Mouse (Mus musculus) layer of hippocampus, postnatal 25 days (tissue): ENCODE measurements at regions not wholly inside any gene's neighbourhood (a gene's known extent, or its start where the extent isn't known, plus 50 kb on each side); places are given as distances from the start of the nearest gene placed in this dataset.

Experiments used
- DNase-seq, 2 experiments: peaks; one replicate each; pipeline ENCODE4 v3.0.0; 2022; ENCODE audit warnings: mixed read lengths in 2 of 2, low spot score in 1 of 2; ENCODE audit errors: extremely low spot score in 1 of 2

DNA sequence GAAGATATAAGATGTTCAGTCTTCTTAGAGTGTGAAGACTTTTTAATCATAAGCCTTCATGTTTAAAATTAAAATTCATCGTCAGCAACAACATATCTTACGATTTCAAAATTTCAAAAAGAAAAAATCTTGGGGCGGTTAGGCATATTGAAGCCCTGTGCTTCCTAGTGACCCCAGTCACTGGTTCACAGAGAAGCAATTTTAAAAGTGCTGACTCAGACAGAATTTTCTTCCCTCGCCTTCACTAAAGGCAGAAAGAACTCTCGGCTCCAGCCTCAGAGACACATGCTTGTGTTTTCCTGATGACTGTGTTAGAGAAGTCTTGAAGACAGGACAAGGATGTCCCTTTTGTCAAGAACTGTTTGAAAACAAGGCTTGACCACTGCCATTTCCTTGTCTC, 157.2 kb upstream of the Gm765 start:
- no peak for DNase-seq

DNA sequence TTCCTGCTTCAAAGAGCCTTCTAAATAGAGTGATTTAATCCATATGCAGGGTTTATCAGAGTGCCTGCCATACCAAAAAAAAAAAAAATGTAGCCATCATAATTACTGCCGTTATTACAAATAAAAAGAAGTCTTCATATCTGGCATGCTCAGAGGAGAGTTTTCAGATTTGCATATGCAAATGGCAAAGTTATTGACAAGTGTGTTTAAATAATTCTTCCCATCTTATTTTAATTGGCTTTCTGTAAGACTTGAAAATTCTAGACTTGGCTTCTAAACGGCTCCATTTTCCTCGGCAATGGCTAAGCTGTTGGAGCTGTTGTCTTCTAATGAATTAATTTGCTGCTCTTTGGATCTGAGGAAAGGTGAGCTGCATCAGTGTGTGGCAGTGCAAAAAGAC, 144.1 kb upstream of the Gm765 start:
- DNase-seq: no peak

DNA sequence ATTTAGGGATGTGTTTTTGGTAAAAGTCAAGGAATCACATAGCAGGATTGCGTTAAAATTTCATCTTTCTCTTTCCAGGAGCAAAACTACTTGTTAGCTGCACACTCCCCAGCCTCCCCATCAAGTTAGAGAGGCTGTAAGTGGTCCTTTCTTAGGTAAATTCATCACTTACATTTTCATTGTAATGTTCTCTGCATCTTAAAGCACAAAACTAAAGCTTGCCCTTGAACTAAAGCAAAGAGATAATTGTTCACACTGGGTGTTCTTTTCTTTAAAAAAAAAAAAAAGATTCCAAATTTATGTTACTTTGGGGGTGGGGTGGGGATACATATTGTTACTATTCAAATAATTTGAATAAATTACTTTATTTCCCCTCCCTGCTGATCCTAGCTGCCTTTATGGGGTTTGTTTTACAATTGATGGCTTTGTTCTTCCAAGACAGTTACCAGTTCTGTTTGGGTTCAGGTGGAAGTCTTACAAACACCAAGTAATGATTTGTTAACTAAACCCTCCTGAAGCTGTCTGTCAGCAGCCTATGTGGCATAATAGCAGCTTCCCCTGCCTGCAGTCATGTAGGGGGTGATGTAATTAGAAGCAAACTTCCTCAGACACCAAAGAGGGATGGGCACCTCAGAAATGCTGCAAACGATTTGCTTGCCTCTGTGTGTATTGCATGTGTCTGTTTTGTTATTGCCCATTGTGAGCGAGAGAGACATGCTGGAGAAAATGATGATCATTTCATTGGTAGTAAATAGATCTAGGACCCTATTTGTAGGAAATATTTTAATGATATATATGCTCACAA, 141.0 kb upstream of the Gm765 start:
- no peak for DNase-seq

DNA sequence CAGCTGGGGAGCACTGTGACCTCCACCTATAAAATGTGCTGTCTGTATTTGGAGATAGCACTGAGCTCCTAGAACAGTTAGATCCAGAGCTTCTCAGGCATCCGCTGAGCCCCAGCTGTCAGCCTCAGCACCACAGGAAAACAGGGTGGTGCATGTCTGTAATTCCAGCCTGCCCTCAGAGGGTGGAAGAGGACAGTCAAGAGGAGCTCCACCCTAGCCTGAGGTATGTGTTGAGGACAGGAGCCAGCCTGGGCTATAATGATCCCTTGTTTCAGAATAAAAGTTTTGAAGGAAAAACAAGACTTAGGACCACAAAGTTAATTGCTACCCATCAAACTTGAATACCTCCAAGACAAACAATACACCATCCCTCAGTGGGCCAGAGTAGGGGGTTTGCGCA, 139.8 kb upstream of the Gm765 start:
- DNase-seq: no peak

DNA sequence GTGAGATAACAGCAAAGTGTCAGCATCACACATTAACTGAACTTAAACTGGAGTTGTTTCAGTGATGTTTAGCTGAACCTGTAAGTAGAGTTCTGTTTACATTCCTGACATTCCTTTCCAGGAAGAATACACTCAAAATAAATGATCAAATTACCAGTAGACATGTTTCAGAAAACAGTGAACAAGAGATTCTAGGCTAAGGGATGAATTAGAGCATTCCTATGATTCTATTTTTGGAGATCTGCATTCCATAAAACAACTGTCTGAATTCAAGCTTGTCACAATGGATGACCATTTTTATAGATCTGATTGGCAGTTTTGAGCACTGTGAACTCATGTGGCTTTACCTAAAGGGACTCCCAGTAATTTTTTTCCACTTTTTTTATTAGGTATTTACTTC, 125.0 kb upstream of the Gm765 start:
- no peak for DNase-seq

DNA sequence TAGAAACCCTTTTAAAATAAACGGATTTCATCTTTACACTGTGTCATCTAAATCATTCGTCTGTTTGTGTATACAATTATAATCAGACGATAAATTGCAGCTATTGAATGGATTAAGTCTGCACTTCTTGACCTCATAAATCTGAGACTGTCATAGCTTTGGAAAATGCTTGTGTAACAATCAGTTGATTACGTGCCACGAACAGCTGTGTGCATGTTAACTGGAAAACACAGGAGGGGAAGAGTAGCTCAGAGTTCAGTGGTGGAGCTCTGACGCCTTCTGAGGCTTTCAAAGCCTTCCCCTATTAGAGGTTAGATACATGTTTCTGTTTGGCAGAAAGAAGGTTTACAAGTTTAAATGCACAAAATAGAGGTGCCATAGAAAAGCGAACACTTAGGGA, 109.7 kb upstream of the Gm765 start:
- DNase-seq: no peak

DNA sequence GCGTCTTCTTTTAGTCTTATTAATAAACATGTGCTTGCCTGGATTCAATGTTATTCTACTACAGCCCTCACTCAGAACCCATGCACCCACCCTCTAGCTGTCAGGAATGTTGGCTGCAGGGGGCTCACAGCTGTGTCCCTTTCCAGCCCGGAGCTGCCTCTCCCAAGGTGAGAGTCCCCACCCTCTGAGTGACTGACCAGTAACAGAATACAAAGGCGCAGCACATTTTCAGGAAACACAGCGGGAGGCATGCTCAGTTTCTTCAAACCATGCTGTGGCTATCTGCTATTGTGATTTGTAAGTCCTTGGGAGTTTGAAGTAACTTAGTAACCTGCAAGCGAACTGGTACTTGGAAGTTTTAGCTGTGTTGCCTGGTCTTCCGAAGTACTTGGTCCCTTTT, 93.1 kb upstream of the Gm765 start:
- DNase-seq: no peak

DNA sequence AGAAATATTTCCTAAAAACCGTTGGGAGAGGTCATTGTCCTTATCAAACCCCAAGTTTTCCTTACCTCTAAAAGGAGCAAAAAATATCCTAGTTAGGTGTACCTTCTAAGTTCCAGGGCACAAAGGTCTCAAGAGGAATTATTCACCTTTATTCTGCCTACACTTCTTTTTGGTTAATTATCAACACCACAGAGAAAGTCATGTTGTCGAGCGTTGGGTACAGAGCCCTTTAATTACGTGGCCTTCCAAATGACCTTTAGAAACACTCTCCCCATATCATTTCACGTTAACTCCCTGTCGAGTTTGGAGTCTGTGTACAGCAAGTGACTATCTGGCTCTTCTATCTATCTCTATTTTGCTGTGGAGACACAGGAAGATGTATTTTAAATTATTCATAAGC, 90.7 kb upstream of the Gm765 start:
- no peak for DNase-seq

DNA sequence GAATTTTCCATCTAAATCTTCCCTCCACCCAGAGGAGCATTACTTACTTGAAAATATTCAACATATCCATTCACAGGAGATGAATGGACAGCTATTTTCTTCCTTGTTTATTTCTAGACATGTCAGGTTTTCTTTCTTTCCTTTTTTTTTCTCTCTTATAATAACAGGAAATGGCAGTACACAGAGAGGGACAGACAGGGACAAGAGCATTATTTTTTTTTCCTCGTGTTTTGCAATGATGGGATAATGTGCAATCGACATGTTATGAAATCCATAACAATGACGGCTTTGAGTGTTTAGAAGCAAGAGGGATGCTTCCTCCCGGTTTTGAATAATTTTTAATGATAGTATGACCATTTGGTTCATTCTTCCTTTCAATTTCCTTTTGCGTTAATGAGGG, 86.6 kb upstream of the Gm765 start:
- no peak for DNase-seq

DNA sequence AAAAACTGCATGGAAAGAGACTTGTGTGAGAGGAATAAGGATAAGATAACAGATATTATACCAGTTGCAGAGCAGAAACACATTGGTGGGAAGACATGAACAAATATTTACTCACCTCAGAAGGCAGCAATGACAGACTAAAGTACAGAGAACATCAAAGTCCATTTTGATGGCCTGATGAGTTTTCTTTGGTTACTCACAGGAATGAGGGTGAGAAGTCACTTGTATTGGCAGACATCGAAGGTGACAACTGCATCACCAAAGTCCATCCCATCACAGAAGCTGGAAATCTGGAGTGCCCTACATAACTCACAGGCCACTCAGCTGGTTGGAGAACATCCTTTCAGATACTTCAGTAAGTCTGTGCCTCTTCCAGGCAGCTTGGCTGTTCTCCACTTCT, 60.1 kb upstream of the Gm765 start:
- no peak for DNase-seq

DNA sequence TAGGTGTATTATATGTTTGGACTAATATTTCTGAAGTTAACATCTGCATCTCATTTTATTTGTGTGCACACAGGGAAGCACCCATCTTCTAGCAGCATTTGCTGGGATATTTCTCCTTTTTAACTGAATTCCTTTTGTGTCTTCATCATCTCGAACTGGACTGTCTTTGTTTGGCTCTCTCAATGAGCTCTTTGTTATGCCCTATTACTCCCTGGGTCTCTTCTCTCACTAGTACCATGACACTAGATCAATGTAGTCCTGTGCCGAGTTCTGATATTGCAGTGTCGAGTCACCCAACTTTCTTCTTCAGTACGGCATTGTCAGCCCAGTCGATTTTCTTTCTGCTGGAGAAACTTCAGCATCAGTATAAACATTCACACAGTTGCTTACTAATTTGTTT, 52.0 kb upstream of the Gm765 start:
- DNase-seq: no peak
